In genomic region chr2:165883006-165883405, GRCm38 (mm10) we compare ENCODE assay signal across 9 mouse cellular contexts. TPM values are rescaled to one million over a fixed set of nuclear protein-coding genes. Genes with fewer than 3 reads are reported as not detected.
A peak's percentile ranks its signal among the peaks of the same experiment; 100 is the strongest.
DNase-seq lines count a peak whose midpoint lies in the region; ATAC-seq and TF ChIP-seq lines count a peak whose summit lies in the region.
"Had no signal": no experiment of that assay in that cellular context is flagged by ENCODE, and none has a peak within 500 bp of the region (broad histone marks: within the 10 kb centered on the region; RNA-seq: fewer than 3 reads in every experiment).

No protein-coding gene starts in this region.

- 54% methylated on average over 6 of the region's 6 CpGs for WGBS in cerebellum, adult 2 months
- 6% methylated on average over 6 of the region's 6 CpGs for WGBS in heart, embryonic 15.5 days
- 23% methylated on average over 6 of the region's 6 CpGs for WGBS in midbrain, embryonic 11.5 days

- H3K4me3 ChIP-seq in cerebellum, adult 2 months (replicated peaks; ENCODE audit: insufficient read depth, low read depth, low read length): no peak overlapping the region
- peak overlapping the region; percentile 21 for H3K4me3 ChIP-seq in brown adipose tissue, adult 24 weeks (ENCODE audit: insufficient read depth, low read depth, low read length)
- peak overlapping the region; percentile 42 for H3K4me3 ChIP-seq in heart, embryonic 15.5 days
- peak overlapping the region; percentile 27 for H3K4me3 ChIP-seq in midbrain, embryonic 11.5 days (ENCODE audit: low read depth, low read length)

- peak overlapping the region; percentile 60 for H3K9ac ChIP-seq in heart, embryonic 15.5 days
- peak overlapping the region; percentile 90 for H3K9ac ChIP-seq in midbrain, embryonic 11.5 days (ENCODE audit: low read length)

- H3K4me2 ChIP-seq in heart, embryonic 15.5 days: peak overlapping the region; percentile 68
- peak overlapping the region; percentile 60 for H3K4me2 ChIP-seq in midbrain, embryonic 11.5 days

- H3K9me3 ChIP-seq in heart, embryonic 15.5 days (replicated peaks): no peaks in the 10 kb centered on the region
- no peaks in the 10 kb centered on the region for H3K9me3 ChIP-seq in midbrain, embryonic 11.5 days (ENCODE audit: control insufficient read depth, low read length)

- H3K4me1 ChIP-seq in cerebellum, adult 2 months (ENCODE audit: control insufficient read depth, insufficient read depth, low read length): peaks cover 68% of the 10 kb centered on the region
- peaks cover 65% of the 10 kb centered on the region for H3K4me1 ChIP-seq in brown adipose tissue, adult 24 weeks (ENCODE audit: control insufficient read depth, insufficient read depth, insufficient read length, low read length)
- peaks cover 93% of the 10 kb centered on the region for H3K4me1 ChIP-seq in heart, embryonic 15.5 days (replicated peaks)
- H3K4me1 ChIP-seq in midbrain, embryonic 11.5 days (ENCODE audit: control insufficient read depth, insufficient read depth, low read length): peaks cover 98% of the 10 kb centered on the region

- peak overlapping the region; percentile 82 for H3K27ac ChIP-seq in cerebellum, adult 2 months (ENCODE audit: insufficient read depth, low read length)
- H3K27ac ChIP-seq in brown adipose tissue, adult 24 weeks (replicated peaks; ENCODE audit: low read depth, low read length): peak overlapping the region; percentile 94
- peak overlapping the region; percentile 100 for H3K27ac ChIP-seq in heart, embryonic 15.5 days
- peak overlapping the region; percentile 94 for H3K27ac ChIP-seq in midbrain, embryonic 11.5 days (ENCODE audit: low read depth, low read length)

- peak; percentile 29 to 31 for DNase-seq in cerebellum, adult 2 months
- no peak for DNase-seq in cerebellum, postnatal 4 days (ENCODE audit: low spot score in 2 of 2)
- peak; percentile 52 to 59 for DNase-seq in kidney, postnatal 4 days
- peak; percentile 87 for DNase-seq in midbrain, embryonic 11.5 days (ENCODE audit: low spot score, missing footprints)
- no peak for DNase-seq in left cerebral cortex, postnatal 4 days
- no peak for DNase-seq in urinary bladder, postnatal 4 days (ENCODE audit: low spot score in 2 of 2)

- H3K27me3 ChIP-seq in cerebellum, adult 2 months (ENCODE audit: control insufficient read depth, insufficient read depth, low read length): no peaks in the 10 kb centered on the region
- no peaks in the 10 kb centered on the region for H3K27me3 ChIP-seq in heart, embryonic 15.5 days
- H3K27me3 ChIP-seq in midbrain, embryonic 11.5 days (ENCODE audit: control insufficient read depth, insufficient read depth, low read length): no peaks in the 10 kb centered on the region
- H3K27me3 ChIP-seq: Patski had no signal

- no peak for TF ChIP-seq POLR2A in cerebellum, adult 2 months (IDR thresholded peaks at IDR 0.05; ENCODE audit: borderline replicate concordance, insufficient read depth, low read length)

- H3K36me3 ChIP-seq in heart, embryonic 15.5 days: no peaks in the 10 kb centered on the region
- H3K36me3 ChIP-seq in midbrain, embryonic 11.5 days (ENCODE audit: control insufficient read depth, insufficient read depth, low read length): no peaks in the 10 kb centered on the region

- ATAC-seq in heart, embryonic 15.5 days (replicated peaks; ENCODE audit: insufficient number of reproducible peaks, insufficient read depth, low FRiP score, low read depth): no peak
- ATAC-seq in midbrain, embryonic 11.5 days (ENCODE audit: low FRiP score): no peak
- ATAC-seq: Patski had no signal

- TF ChIP-seq CTCF in cerebellum, adult 2 months (IDR thresholded peaks at IDR 0.05; ENCODE audit: borderline replicate concordance, insufficient read depth, low read depth, low read length): no peak

- intact Hi-C loops in left cerebral cortex, postnatal 4 days (cut with DNase I): no loop called here

RNA-seq across cellular contexts. Expression of gene Zmynd8, which starts 15.8 kb away (rescaled TPM):
- 85.5 and 86.6 TPM in 2 replicates for polyA plus RNA-seq in cerebellum, adult 2 months (2012; rRNA removed)
- 6.7 and 17.9 TPM in 2 replicates for polyA plus RNA-seq in brown adipose tissue, adult 24 weeks (2012; ENCODE audit: insufficient read depth, insufficient read length, missing spikeins)
- 39.1 and 40.7 TPM in 2 replicates for polyA plus RNA-seq in heart, embryonic 15.5 days (2015; fragmentation: Nextera tagmentation; extraction: Ambion mirVana)
- 43.1 and 45.6 TPM in 2 replicates for polyA plus RNA-seq in midbrain, embryonic 11.5 days (2014; fragmentation: Nextera tagmentation; extraction: Ambion mirVana)
- total RNA-seq in left cerebral cortex, postnatal 4 days (2021): 100 to 1,000 TPM; 118 to 120 TPM

Comparison
In these comparisons a context has a peak if more than half of its experiments do, and no peak if none do; other contexts are left out.
1. DNase-seq: peak in cerebellum, adult 2 months (2 of 2), kidney, postnatal 4 days (2 of 2) and midbrain, embryonic 11.5 days (single experiment); none in cerebellum, postnatal 4 days (0 of 2), left cerebral cortex, postnatal 4 days (single experiment) and urinary bladder, postnatal 4 days (0 of 2).
2. Peak in every context shown above with its lines, with median percentiles within 50 percentile points of each other: H3K27ac ChIP-seq.